Mouse (Mus musculus) liver, postnatal 0 days (tissue): Measurements from ENCODE around the gene Ascc3. TPM values are rescaled to one million over a fixed set of nuclear protein-coding genes. Genes with fewer than 3 reads are reported as not detected.

Experiments used
- ATAC-seq: fragments of 200-750 bp; cut with Nextera tagmentation; 2 replicates; pipeline ENCODE4 v1.8.0; 2017; ENCODE audit warnings: mild to moderate bottlenecking, moderate library complexity
- DNase-seq: peaks from one replicate; pipeline ENCODE4 v3.0.0-alpha.2; 2016
- H3K27ac ChIP-seq: fragments of 300-500 bp; sonication (generic); 2 replicates; pipeline ENCODE4 v1.5.1; 2014; ENCODE audit warnings: antibody characterized with exemption, moderate library complexity, mild to moderate bottlenecking, low read depth
- H3K27me3 ChIP-seq: fragments of 300-500 bp; sonication (generic); 2 replicates; pipeline ENCODE4 v1.6.1; 2014; ENCODE audit warnings: low read length, control low read depth, mixed read lengths; ENCODE audit not compliant: insufficient read depth
- H3K36me3 ChIP-seq: fragments of 300-500 bp; sonication (generic); replicated peaks from 2 replicates; pipeline ENCODE4 v1.6.1; 2014; ENCODE audit warnings: mild to moderate bottlenecking, control low read depth, low read length, moderate library complexity, mixed read lengths; ENCODE audit not compliant: insufficient read depth
- H3K4me1 ChIP-seq: fragments of 300-500 bp; sonication (generic); 2 replicates; pipeline ENCODE4 v1.6.1; 2014; ENCODE audit warnings: antibody characterized with exemption, mild to moderate bottlenecking, control low read depth; ENCODE audit not compliant: insufficient read depth
- H3K4me2 ChIP-seq: fragments of 300-500 bp; sonication (generic); 2 replicates; pipeline ENCODE4 v1.6.1; 2014; ENCODE audit warnings: low read depth, mild to moderate bottlenecking, low read length, moderate library complexity, mixed read lengths
- H3K4me3 ChIP-seq: fragments of 300-500 bp; sonication (generic); 2 replicates; pipeline ENCODE4 v1.5.1; 2014; ENCODE audit warnings: low read depth, low read length
- H3K9ac ChIP-seq: fragments of 300-500 bp; sonication (generic); replicated peaks from 2 replicates; pipeline ENCODE4 v1.6.1; 2014; ENCODE audit warnings: mild to moderate bottlenecking, moderate library complexity
- H3K9me3 ChIP-seq: fragments of 300-500 bp; sonication (generic); 2 replicates; pipeline ENCODE4 v1.6.1; 2016; ENCODE audit warnings: mild to moderate bottlenecking, control low read depth, low read length, mixed read lengths
- CTCF ChIP-seq: sonication (generic); IDR thresholded peaks from 2 replicates; pipeline ENCODE4 v1.5.1; 2016; ENCODE audit warnings: antibody characterized with exemption, low read depth
- EP300 ChIP-seq: IDR thresholded peaks from 2 replicates; pipeline ENCODE4 v1.6.1; 2016; ENCODE audit warnings: antibody characterized with exemption, low read depth, mild to moderate bottlenecking
- WGBS: fragments of 180-500 bp; shearing (Covaris S2); extraction: QIAGEN DNeasy Blood & Tissue Kit; methylation state at CpG from one replicate; pipeline ENCODE4 v1.1.7; 2014; ENCODE audit not compliant: insufficient replicate concordance; 5-methylcytosine and 5-hydroxymethylcytosine counted together
- polyA plus RNA-seq: library from polyadenylated mRNA; unstranded; fragments of >200 nt; fragmentation: Nextera tagmentation; extraction: Ambion mirVana; gene quantifications from 2 replicates; pipeline ENCODE4 v1.2.1, GENCODE M21; 2015

Gene Ascc3
- polyA plus RNA-seq, 1 experiment from 2014 or later, result 7.8 TPM

GRCm38 (mm10) chr10:50711286-50711685, 118.8 kb downstream of the Ascc3 start:
- H3K27ac ChIP-seq, result no peak overlapping the region
- H3K4me3 ChIP-seq, result no peak overlapping the region
- TF ChIP-seq CTCF, result no peak
- TF ChIP-seq EP300, result no peak
- DNase-seq (no peak), ATAC-seq (no peak)
- peaks cover 12% of the 10 kb centered on the region for H3K36me3 ChIP-seq
- H3K9ac ChIP-seq, result no peak overlapping the region
- H3K4me2 ChIP-seq, result no peak overlapping the region
- no peaks in the 10 kb centered on the region for H3K4me1 ChIP-seq
- H3K27me3 ChIP-seq, result no peaks in the 10 kb centered on the region
- WGBS, result 85% methylated on average over 3 of the region's 3 CpGs
- no peaks in the 10 kb centered on the region for H3K9me3 ChIP-seq

- DNase-seq (no peak), ATAC-seq (no peak)
- H3K36me3 ChIP-seq, result peaks cover 12% of the 10 kb centered on the region
- H3K27ac ChIP-seq, result no peak overlapping the region
- H3K9me3 ChIP-seq, result no peaks in the 10 kb centered on the region
- 84% methylated on average over 1 of the region's 1 CpGs for WGBS
- no peak overlapping the region for H3K9ac ChIP-seq
- no peaks in the 10 kb centered on the region for H3K4me1 ChIP-seq
- no peak overlapping the region for H3K4me3 ChIP-seq
- H3K4me2 ChIP-seq, result no peak overlapping the region
- H3K27me3 ChIP-seq, result no peaks in the 10 kb centered on the region
- no peak for TF ChIP-seq CTCF
- no peak for TF ChIP-seq EP300
Observed at GRCm38 (mm10) chr10:50711765-50712164, 119.3 kb downstream of the Ascc3 start.

- DNase-seq (no peak), ATAC-seq (no peak)
- Histone ChIP-seq H3K4me3 (no peak overlapping the region), H3K27me3 (no peaks in the 10 kb centered on the region), H3K27ac (no peak overlapping the region), H3K4me2 (no peak overlapping the region), H3K36me3 (peaks cover 10% of the 10 kb centered on the region; the same call in 1 of the 2 replicates), H3K9ac (no peak overlapping the region), H3K9me3 (no peaks in the 10 kb centered on the region), H3K4me1 (no peaks in the 10 kb centered on the region)
- TF ChIP-seq CTCF (no peak), EP300 (no peak)
Observed at GRCm38 (mm10) chr10:50733459-50733858, 141.0 kb downstream of the Ascc3 start.

GRCm38 (mm10) chr10:50762069-50762468, 169.6 kb downstream of the Ascc3 start:
- no peaks in the 10 kb centered on the region for H3K27me3 ChIP-seq
- H3K36me3 ChIP-seq, result 0 out of 2 replicates have a peak, but pooled peaks cover 6% of the 10 kb centered on the region
- WGBS, result 59% methylated on average over 2 of the region's 2 CpGs
- H3K9me3 ChIP-seq, result no peaks in the 10 kb centered on the region
- no peak overlapping the region for H3K4me3 ChIP-seq
- H3K4me2 ChIP-seq, result no peak overlapping the region
- DNase-seq, result no peak
- TF ChIP-seq CTCF (no peak), EP300 (no peak)
- no peak overlapping the region for H3K9ac ChIP-seq
- H3K4me1 ChIP-seq, result no peaks in the 10 kb centered on the region
- no peak overlapping the region for H3K27ac ChIP-seq
- no peak for ATAC-seq

GRCm38 (mm10) chr10:50762984-50763383, 170.5 kb downstream of the Ascc3 start:
- H3K4me3 ChIP-seq, result no peak overlapping the region
- H3K9ac ChIP-seq, result no peak overlapping the region
- TF ChIP-seq EP300 (no peak), CTCF (no peak)
- DNase-seq, result no peak
- 0 out of 2 replicates have a peak, but pooled peaks cover 5% of the 10 kb centered on the region for H3K36me3 ChIP-seq
- no peaks in the 10 kb centered on the region for H3K4me1 ChIP-seq
- WGBS, result 61% methylated on average over 2 of the region's 2 CpGs
- ATAC-seq, result peak; percentile 50
- H3K4me2 ChIP-seq, result peak overlapping the region; percentile 53
- no peaks in the 10 kb centered on the region for H3K27me3 ChIP-seq
- no peaks in the 10 kb centered on the region for H3K9me3 ChIP-seq
- H3K27ac ChIP-seq, result peak overlapping the region; percentile 77

GRCm38 (mm10) chr10:50763457-50764310, 171.2 kb downstream of the Ascc3 start:
- Histone ChIP-seq H3K9ac (peak overlapping the region; percentile 3; the same call in 1 of the 2 replicates), H3K36me3 (0 out of 2 replicates have a peak, but pooled peaks cover 2% of the 10 kb centered on the region), H3K27ac (peak overlapping the region; percentile 77), H3K4me2 (peak overlapping the region; percentile 53), H3K27me3 (no peaks in the 10 kb centered on the region), H3K4me1 (no peaks in the 10 kb centered on the region), H3K9me3 (no peaks in the 10 kb centered on the region), H3K4me3 (no peak overlapping the region)
- ATAC-seq (peak; percentile 69), DNase-seq (no peak)
- 0 out of 2 replicates have a peak, but pooled peaks have one; percentile 17 for TF ChIP-seq EP300
- no peak for TF ChIP-seq CTCF
- WGBS, result 56% methylated on average over 7 of the region's 7 CpGs
